Mouse (Mus musculus) gonadal fat pad, adult 2 months (tissue): Measurements from ENCODE around the gene Hspe1. TPM values are rescaled to one million over a fixed set of nuclear protein-coding genes. Genes with fewer than 3 reads are reported as not detected.
"Not testable (repeated sequence)": the region's sequence is repeated elsewhere in the genome, so short reads cannot be mapped to it uniquely, and the experiment has no call there.

Experiments used
- DNase-seq: peaks from one replicate; pipeline ENCODE4 v3.0.0-alpha.2; 2012; ENCODE audit warnings: low read depth
- polyA plus RNA-seq: library from polyadenylated mRNA; depleted of rRNA; stranded (reverse); fragments of >200 nt; gene quantifications from 2 replicates; pipeline ENCODE4 v1.2.3, GENCODE M21; 2012

The Hspe1 gene
- polyA plus RNA-seq, 1 experiment, result 23.7 TPM

- no peak for DNase-seq
These were observed 2.1 kb upstream of the Hspe1 start for GRCm38 (mm10) chr1:55085781-55086366.

GRCm38 (mm10) chr1:55086868-55087400 lies 998 bp upstream of the Hspe1 start:
- DNase-seq, result no peak

DNA sequence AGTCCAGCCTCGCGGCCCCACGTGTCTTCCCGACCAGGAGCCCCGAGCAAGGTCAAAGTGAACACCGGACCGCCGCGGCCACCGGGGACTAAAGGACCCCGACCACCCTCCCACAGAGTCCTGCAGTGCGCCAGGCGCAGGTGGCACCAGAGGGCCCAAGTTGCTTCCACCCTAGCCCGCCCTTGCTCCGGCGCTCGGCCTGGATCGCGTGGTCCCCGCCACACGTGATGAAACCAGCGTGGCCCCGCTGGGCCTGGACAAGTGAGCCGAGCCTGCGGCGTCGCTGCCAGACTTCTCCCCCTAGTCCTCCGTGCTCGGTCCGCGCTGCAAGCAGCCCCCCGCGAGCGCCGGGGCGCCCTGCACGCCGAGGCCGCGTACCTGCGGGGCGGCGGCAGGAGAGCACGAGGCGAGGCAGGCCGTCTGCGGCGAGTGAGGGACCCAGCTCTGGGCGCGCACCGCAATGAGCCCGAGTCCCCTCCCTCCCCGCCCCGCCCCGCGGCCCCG lies 479 bp upstream of the Hspe1 start:
- no peak for DNase-seq

DNA sequence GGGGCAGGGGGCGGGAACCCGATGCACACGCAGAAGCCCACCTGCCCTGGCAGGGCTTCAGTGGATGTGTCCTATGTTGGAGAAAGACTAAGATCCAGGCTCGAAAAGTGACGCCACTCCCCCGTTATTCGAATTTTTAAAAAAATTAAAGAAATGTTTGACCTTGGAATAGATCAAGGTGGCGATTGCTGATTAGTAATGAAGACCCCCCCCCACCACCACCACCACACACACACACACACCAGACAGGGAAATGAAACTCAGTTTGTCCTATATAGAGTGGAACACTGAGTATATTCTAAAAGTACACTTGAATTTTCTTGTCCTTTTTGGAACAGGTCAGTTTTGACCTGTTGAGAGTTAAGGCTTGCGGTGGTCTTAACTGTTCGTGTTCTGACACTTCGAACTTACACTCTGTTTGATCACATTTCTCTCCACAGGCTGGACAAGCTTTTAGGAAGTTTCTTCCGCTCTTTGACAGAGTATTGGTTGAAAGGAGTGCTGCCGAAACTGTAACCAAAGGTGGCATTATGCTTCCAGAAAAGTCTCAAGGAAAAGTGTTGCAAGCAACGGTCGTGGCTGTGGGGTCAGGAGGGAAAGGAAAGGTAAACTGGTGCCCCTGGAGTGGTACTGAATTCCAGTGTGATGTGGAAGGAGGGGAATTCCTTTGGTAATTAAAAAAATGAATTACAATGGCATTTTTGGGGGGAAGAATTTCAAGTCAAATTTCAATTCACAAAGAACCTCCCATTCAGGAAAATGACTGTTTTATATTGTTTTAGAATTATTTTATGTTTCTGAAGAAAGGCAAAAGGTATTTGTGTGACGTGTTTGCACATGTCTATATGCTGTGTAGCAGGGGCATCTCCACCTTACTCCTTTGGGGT lies 922 bp downstream of the Hspe1 start:
- no peak for DNase-seq

DNA sequence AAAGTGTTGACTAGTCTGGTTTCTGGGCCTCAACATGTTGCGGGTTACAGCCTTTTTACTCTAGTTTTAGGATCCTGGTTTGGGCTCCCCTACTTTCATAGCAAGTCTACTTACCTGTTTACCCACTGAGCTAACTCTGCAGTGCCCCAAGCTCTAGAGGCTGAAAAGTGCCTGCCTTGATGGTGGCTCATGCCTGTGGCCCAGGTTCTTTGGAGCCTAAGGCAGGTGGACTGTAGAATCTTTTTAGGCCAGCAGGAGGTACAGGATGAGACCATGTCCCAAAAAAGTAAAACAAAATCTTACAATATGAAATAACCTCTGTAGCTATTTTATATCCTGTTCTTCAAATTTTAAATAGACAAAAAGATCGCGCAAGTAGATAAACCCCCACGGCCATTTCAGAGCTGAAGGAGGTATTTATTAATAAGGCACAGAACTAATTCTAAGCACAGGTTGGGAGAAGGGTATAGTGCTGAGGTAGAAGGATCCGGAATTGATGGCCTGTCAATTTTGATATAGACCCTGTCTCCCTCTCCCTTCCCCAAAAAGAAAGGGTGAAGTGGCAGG lies 1.6 kb downstream of the Hspe1 start:
- DNase-seq, result no peak

GRCm38 (mm10) chr1:55092056-55092455 lies 4.1 kb downstream of the Hspe1 start:
- DNase-seq, result no peak

DNA sequence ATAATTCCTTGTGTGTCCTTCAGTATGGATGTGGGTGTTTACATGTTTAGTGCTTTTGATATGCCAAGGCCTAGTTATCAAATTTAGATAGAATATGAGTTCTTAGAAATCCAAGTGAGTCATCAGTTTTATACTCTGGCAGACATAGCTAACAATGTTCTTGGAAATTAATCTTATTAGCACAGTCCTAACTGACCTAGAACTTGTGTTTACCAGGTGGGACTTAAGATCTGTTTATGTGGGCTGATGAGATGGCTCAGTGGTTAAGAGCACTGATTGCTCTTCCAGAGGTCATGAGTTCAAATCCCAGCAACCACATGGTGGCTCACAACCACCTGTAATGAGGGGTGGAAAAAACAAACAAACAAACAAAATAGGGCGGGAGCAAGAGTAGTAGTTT lies 4.5 kb downstream of the Hspe1 start:
- no peak for DNase-seq

DNA sequence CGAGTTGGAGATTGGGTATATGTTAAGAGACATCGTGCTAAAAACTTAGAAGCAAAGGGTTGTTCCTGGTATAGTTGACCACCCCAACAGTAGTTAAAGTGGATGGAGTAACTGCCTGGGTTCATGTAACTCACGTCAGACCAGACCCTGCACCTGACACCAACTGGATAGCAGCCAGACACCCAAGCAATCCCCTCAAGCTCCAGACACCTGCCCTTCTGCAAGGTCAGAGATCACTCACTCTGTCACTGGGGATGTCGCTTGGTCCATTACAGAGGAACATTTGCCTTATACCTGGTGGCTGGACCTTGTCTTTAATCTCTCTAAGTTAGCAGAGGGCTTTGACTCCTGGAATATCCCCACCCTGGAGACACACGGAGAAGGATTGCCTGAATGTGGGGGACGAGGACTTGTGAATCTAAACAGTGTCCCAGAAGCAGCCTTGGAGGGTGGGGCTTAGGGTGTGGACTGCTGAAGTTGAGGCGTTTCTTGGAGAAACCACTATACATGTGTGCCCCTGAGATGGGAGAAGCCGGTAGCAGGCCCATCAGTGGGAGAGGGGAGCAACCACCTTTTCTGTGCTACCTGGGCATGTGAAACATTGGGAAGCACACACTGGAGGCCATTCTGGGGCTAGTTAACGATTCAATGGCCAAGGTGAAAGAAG lies 19.1 kb downstream of the Hspe1 start:
- DNase-seq, result no peak

GRCm38 (mm10) chr1:55107644-55108043 lies 19.7 kb downstream of the Hspe1 start:
- no peak for DNase-seq

DNA sequence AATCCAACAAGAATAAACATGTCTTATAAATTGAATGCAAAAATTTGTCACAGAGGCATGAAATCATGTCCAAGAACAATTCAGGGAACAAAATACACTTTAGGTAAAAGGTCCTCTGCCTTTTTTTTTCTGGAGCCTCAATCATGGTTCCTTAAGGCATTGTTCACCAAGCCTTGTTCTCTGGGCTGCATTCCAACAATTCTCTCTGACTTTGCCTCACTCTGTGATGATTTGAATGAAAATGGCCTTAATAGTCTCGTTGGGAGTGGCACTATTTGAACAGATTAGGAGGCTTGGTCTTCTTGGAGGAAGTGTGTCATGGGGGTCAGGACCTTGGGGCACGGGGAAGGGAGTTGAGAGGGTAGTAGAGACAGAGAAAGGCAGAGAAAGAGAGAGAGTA lies 20.5 kb downstream of the Hspe1 start:
- DNase-seq, result peak; percentile 68

DNA sequence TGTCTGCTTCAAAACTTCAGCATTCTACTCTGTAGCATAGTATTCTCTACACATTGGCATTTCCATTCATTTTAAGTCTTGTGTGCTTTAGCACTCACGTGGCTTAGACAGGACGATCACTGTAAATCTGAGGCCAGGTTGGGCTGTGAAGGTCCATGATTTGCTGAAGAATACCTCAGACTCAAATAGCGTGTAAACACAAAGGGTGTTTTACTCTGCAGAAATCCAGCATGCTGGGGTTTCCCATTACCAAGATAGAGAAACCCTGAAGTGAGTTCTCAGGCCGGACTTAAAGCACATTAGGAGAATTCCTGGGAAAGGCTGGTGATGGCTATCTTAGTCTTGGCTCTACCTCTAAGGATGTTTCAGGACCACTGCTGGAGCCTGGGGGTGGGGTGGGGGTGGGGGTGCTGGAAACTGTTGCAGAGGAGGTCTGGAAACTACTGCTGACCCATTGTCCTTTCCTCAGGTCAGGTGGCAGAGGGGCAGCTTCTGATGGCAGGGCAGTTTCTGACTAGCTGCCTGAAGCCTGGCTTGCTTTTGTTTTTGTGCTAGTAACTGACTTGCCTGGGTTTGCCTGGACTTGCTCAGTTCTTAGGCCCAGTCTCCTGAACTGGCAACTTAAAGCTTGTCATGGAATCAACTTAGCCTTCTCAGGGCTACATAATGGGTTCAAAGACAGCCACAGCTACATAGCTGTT lies 21.3 kb downstream of the Hspe1 start:
- no peak for DNase-seq

DNA sequence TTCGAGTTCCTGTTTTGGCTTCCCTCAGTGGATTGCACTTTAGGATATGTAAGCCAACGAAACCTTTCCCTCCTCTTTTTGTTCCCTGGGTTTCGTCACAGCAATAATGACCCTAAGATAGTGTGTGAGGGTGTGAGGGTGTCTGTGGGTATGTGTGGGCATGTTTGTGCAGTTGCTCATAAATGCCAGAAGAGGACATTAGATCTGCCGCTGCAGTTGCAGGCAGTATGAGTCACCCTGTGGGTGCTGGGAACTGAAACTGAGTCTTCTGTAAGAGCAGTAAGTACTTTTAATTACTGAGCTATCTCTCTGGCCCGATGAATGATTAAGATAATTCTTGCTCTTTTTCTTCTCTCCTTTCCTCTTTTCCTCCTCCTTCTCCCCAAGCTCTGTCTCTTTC lies 35.1 kb downstream of the Hspe1 start:
- no peak for DNase-seq

GRCm38 (mm10) chr1:55123561-55123960 lies 35.6 kb downstream of the Hspe1 start:
- DNase-seq, result no peak

DNA sequence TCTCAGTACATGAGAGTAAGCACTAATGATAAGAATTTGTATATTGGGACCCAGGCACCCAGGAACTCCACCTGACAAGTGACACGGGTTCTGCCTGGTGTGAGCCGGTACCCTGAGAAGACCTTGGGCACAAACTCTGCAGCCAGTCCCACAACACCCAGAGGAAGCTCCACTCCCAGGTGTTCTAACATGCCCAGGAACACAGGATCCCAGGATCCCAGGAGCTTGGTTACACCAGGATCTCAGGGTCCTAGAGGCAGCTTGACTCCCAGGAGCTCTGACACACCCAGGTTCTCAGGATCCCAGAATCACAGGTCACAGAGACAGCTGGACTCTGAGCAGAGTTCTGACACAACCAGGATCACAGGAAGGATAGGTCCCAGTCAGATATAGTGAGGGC lies 36.2 kb downstream of the Hspe1 start:
- DNase-seq, result not testable (repeated sequence)

- DNase-seq, result no peak
These were observed 41.8 kb downstream of the Hspe1 start for GRCm38 (mm10) chr1:55129716-55130115.

DNA sequence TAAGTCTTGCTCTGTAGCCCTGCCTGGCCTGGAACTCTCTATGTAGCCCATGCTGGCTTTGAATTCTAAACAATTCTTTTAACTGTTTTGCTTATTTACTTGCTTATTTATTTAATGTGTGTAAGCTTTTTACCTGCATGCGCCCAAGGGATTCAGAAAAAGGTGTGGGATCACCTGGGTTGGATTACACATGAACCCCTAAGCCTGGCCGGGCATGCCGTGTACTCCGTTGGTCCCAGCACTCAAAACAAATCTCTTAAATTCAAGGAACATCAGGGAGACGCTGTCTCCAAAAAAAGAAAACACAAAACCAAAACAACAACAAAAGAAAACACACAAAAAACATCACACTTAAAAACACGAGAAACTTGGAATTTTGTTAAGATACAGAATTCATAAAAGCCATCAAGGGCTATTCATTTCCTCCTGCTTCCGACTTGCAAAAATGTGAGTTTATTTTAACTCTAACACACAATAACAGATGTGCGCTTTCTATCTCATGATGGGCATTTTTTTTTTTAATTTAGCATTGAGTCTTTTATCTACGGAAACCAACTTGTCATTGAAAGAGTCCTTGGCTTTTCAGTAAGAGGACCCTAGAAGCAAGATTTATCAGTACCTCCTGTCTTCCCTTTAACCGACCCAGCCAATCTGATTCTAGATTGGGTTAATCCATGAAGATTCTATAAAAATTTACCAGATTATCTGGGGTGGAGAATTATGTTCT lies 42.4 kb downstream of the Hspe1 start:
- no peak for DNase-seq

DNA sequence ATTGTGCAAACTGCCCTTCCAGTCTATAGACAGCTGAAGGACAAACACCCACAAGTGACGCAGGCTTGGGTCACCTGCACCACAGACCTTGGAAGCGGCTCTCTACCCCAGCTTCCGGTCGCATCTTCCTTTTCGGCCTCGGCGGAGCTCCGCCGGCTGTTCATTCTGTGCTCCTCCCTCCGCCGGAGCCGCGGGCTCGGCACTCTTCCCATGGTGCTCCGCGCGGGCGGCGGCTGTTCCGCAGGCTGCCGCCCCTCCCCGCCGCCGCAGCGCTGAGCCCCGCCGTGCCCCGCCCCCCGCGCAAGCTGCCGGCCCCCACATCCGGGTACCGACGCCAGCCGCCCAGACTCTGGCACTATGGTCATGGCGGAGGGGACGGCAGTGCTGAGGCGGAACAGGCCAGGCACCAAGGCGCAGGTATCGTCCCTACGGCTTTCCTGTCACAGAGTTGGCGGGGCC lies 43.0 kb downstream of the Hspe1 start, which contains the start of gene Mob4:
Gene Mob4, plus strand, starts transcription at position 289 of the 459 bp plus-strand sequence.
- DNase-seq, result no peak

GRCm38 (mm10) chr1:55131424-55132014 lies 43.6 kb downstream of the Hspe1 start:
- DNase-seq, result peak; percentile 65

- DNase-seq, result no peak
These were observed 44.4 kb downstream of the Hspe1 start for GRCm38 (mm10) chr1:55132308-55132707.

- DNase-seq, result no peak
These were observed 45.2 kb downstream of the Hspe1 start for GRCm38 (mm10) chr1:55133173-55133572.
